Mouse (Mus musculus): ENCODE data around the gene Paxip1.

GRCm38 (mm10) chr5:27714356-27714755 lies 77.1 kb downstream of the Paxip1 start:
- TF ChIP-seq ELF1 (IDR thresholded peaks at IDR 0.05; ENCODE audit: low read depth, low read length) (no peak), MXI1 (IDR thresholded peaks at IDR 0.05; ENCODE audit: low read depth, low read length) (no peak), MAX (IDR thresholded peaks at IDR 0.05; ENCODE audit: low read length) (no peak), USF2 (IDR thresholded peaks at IDR 0.05; ENCODE audit: borderline replicate concordance in 1 of 2, insufficient read depth in 1 of 2, low read depth in 1 of 2, low read length in 2 of 2) (no peak), MAZ (IDR thresholded peaks at IDR 0.05; ENCODE audit: low read depth, low read length) (no peak), CTCF (IDR thresholded peaks at IDR 0.05 in 2 of 3, conservative IDR thresholded peaks at IDR 0.05 in 1 of 3; ENCODE audit: control insufficient read depth in 1 of 3, insufficient read depth in 1 of 3, low read depth in 2 of 3, low read length in 3 of 3, poor library complexity in 1 of 3, severe bottlenecking in 1 of 3) (no peak), UBTF (IDR thresholded peaks at IDR 0.05; ENCODE audit: borderline replicate concordance, insufficient read depth, low read depth, low read length) (no peak), KAT2A (conservative IDR thresholded peaks at IDR 0.05; ENCODE audit: low read depth, low read length) (no peak), MYB (IDR thresholded peaks at IDR 0.05; ENCODE audit: low read depth, low read length) (no peak)
